Mouse (Mus musculus) limb, embryonic 14.5 days (tissue): ENCODE measurements at regions not wholly inside any gene's neighbourhood (a gene's known extent, or its start where the extent isn't known, plus 50 kb on each side); places are given as distances from the start of the nearest gene placed in this dataset.

Experiments
- ATAC-seq: fragments of 200-750 bp; cut with Nextera tagmentation; 2 replicates; pipeline ENCODE4 v1.8.0; 2017; ENCODE audit warnings: low read depth, moderate number of reproducible peaks, moderate TSS enrichment; ENCODE audit not compliant: low FRiP score
- DNase-seq: peaks from one replicate; pipeline ENCODE4 v3.0.0-alpha.2; 2015; ENCODE audit warnings: low spot score
- H3K27ac ChIP-seq: fragments of 300-500 bp; sonication (generic); replicated peaks from 2 replicates; pipeline ENCODE4 v1.5.1; 2014; ENCODE audit warnings: low read depth, mild to moderate bottlenecking, low read length, moderate library complexity, mixed read lengths
- H3K27me3 ChIP-seq: fragments of 300-500 bp; sonication (generic); 2 replicates; pipeline ENCODE4 v1.6.1; 2014; ENCODE audit warnings: low read length, mixed read lengths; ENCODE audit not compliant: control insufficient read depth, insufficient read depth
- H3K36me3 ChIP-seq: fragments of 300-500 bp; sonication (generic); 2 replicates; pipeline ENCODE4 v1.6.1; 2014; ENCODE audit warnings: mild to moderate bottlenecking, low read length, moderate library complexity, mixed read lengths; ENCODE audit not compliant: control insufficient read depth, insufficient read depth
- H3K4me1 ChIP-seq: fragments of 300-500 bp; sonication (generic); 2 replicates; pipeline ENCODE4 v1.6.1; 2014; ENCODE audit warnings: antibody characterized with exemption, low read length, mixed read lengths; ENCODE audit not compliant: control insufficient read depth, insufficient read depth
- H3K4me2 ChIP-seq: fragments of 300-500 bp; sonication (generic); replicated peaks from 2 replicates; pipeline ENCODE4 v1.6.1; 2014; ENCODE audit warnings: low read depth, mild to moderate bottlenecking, low read length, moderate library complexity; ENCODE audit not compliant: severe bottlenecking
- H3K4me3 ChIP-seq: fragments of 300-500 bp; sonication (generic); replicated peaks from 2 replicates; pipeline ENCODE4 v1.5.1; 2014; ENCODE audit warnings: low read length
- H3K9ac ChIP-seq: fragments of 300-500 bp; sonication (generic); 2 replicates; pipeline ENCODE4 v1.6.1; 2014; ENCODE audit warnings: mild to moderate bottlenecking, low read depth, low read length, moderate library complexity; ENCODE audit not compliant: severe bottlenecking
- H3K9me3 ChIP-seq: fragments of 300-500 bp; sonication (generic); 2 replicates; pipeline ENCODE4 v1.6.1; 2016; ENCODE audit warnings: low read length; ENCODE audit not compliant: control insufficient read depth
- POLR2A ChIP-seq: fragments of 200-500 bp; IDR thresholded peaks from 2 replicates; pipeline ENCODE4 v1.8.0; 2012; ENCODE audit warnings: inconsistent platforms, mild to moderate bottlenecking, moderate library complexity, borderline replicate concordance; ENCODE audit not compliant: insufficient read depth, insufficient read length; ENCODE audit errors: extremely low read depth
- WGBS: fragments of 180-500 bp; shearing (Covaris S2); extraction: QIAGEN DNeasy Blood & Tissue Kit; methylation state at CpG from one replicate; pipeline ENCODE4 v1.1.7; 2014; 5-methylcytosine and 5-hydroxymethylcytosine counted together

DNA sequence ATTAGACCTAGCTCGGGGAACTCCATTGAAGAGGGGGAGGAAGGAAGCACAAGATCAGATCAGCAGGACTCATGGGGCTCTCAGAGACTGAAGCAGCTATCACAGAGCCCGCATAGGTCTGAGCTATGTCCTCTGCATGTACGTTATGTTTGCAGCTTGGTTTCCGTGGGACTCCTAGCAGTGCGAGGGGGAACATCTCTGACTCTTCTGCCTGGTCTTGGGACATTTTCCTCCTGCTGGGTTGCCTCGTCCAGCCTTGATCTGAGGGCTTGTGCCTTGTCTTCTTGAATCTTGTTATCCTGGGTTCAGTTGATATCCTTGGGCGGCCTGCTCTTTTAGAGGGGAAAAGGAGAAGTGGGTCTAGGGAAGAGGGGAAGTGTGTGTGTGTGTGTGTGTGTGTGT is 53.6 kb upstream of the Asb17 start:
- no peak for TF ChIP-seq POLR2A
- Histone ChIP-seq H3K36me3 (no peaks in the 10 kb centered on the region), H3K27ac (no peak overlapping the region), H3K4me1 (no peaks in the 10 kb centered on the region), H3K4me2 (no peak overlapping the region), H3K4me3 (no peak overlapping the region), H3K9me3 (no peaks in the 10 kb centered on the region), H3K9ac (no peak overlapping the region), H3K27me3 (no peaks in the 10 kb centered on the region)
- DNase-seq (no peak), ATAC-seq (no peak)
- WGBS = 91% methylated on average over 7 of the region's 7 CpGs

DNA sequence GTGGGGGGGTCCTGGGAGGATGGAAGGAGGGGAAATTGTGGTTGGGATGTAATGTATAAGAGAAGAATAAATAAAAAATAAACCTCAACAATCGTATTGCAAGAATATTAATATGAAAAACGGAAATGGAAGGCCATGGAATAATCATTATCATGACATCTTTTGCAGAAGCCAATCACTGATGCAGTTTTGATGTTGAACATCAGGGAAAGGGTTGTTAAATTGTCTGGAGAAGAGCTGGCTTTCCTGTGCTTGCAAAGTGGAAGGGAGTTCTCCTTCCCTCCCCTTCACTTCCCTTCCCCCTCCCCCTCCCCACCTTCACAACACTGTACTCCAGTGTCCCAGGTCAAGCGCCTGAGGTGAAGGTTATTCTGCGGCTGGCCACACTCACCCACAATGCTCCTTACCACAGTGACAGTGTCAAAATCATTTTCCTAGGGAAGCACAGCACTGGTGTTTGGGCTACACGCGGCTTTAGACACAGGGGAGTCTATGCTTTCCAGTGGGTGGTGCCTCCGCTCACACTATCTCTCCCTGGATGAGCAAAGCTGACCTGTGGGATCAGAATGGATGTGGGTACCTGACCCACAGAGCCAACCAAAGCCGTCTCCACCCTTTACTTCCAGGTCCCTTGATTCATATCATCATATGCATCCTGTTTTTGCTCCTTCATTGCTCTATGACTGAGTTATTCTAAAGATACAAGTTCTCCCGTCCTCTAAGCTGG is 53.0 kb upstream of the Asb17 start:
- TF ChIP-seq POLR2A = no peak
- H3K27me3 ChIP-seq = no peaks in the 10 kb centered on the region
- no peak overlapping the region for H3K27ac ChIP-seq
- H3K36me3 ChIP-seq = no peaks in the 10 kb centered on the region
- no peaks in the 10 kb centered on the region for H3K9me3 ChIP-seq
- no peak overlapping the region for H3K4me3 ChIP-seq
- no peaks in the 10 kb centered on the region for H3K4me1 ChIP-seq
- H3K9ac ChIP-seq = no peak overlapping the region
- DNase-seq (no peak), ATAC-seq (no peak)
- WGBS = 77% methylated on average over 9 of the region's 9 CpGs
- H3K4me2 ChIP-seq = no peak overlapping the region

DNA sequence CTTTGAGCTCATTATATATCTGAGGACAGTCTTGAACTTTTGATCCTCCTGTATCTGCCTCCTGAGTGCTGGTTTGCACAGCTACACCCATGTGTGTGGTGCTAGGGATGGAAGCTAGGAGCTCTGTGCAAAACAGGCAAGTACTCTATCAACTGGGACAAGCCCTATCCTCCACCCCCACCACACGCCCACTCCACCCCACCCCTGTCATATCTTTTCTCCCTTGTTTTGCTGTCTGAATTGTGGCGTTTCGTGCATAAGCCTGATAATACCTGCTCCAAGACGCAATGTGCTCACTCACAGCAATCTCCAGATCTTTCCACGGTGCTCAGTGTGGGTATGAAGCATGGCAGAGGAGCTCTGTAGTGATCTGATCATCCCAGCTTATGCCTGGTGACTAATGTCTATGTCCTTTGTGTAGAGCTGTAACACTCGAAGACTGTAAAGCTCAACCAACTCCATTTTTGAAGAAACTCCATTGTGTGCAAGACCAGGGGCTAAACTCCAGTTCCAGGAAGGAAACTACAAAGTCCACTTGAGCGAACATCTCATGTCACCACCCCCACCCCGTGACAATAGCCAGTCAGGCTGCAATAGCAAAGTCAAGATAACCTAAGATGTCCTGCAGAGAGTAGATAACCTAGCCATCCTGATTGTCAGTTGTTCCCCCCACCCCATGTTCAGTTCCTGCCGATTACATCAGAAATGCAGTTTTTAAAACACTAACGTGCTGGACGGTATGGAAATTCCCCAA is 52.2 kb upstream of the Asb17 start:
- Histone ChIP-seq H3K27ac (no peak overlapping the region), H3K36me3 (no peaks in the 10 kb centered on the region), H3K27me3 (no peaks in the 10 kb centered on the region), H3K9me3 (no peaks in the 10 kb centered on the region), H3K9ac (no peak overlapping the region), H3K4me2 (no peak overlapping the region), H3K4me1 (no peaks in the 10 kb centered on the region), H3K4me3 (no peak overlapping the region)
- no peak for TF ChIP-seq POLR2A
- no peak for DNase-seq
- 81% methylated on average over 11 of the region's 11 CpGs for WGBS
- no peak for ATAC-seq

DNA sequence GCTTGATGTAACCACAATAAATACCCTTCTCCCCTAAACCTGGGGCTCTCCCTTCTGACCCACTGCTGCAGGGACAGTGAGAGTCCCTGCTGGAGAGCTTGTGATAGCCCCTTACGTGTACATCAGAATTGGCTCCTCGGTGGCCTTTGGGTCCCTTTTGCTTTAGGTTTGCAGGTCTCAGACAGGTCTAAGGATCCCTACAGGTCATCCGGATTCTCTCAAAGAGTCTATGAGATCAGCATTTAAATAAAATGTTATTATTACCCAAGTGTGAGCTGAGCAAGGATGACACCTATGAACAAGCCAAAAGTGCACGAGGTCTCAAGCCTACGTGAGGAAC is 51.7 kb upstream of the Asb17 start:
- 90% methylated on average over 5 of the region's 5 CpGs for WGBS

More for the DNA sequence above, 51.7 kb upstream of the Asb17 start:
- Histone ChIP-seq H3K36me3 (no peaks in the 10 kb centered on the region), H3K4me1 (no peaks in the 10 kb centered on the region), H3K9ac (no peak overlapping the region), H3K4me3 (no peak overlapping the region), H3K4me2 (no peak overlapping the region), H3K27ac (no peak overlapping the region), H3K9me3 (no peaks in the 10 kb centered on the region), H3K27me3 (no peaks in the 10 kb centered on the region)
- no peak for DNase-seq
- ATAC-seq = no peak
- no peak for TF ChIP-seq POLR2A
